Comparison of ENCODE assay signal across 8 mouse cellular contexts in genomic region chr5:66083350-66083749, GRCm38 (mm10).
DNase-seq lines count a peak whose midpoint lies in the region.

No protein-coding gene starts in this region.

- peak; percentile 51 to 57 for DNase-seq in heart, adult 18-20 months
- no peak for DNase-seq in heart, adult 8-10 months (ENCODE audit: low spot score)
- DNase-seq in 3134 (ENCODE audit: extremely low read depth, insufficient read length, low spot score) (peak; percentile 50), MEL-GATA-1-ER (ENCODE audit: extremely low read depth, low read depth) (peak; percentile 75)
- DNase-seq in embryo, embryonic 10.5 days (ENCODE audit: low spot score), result peak; percentile 73
- peak; percentile 79 for DNase-seq in kidney, adult 9 months
- DNase-seq in mesoderm, embryonic 11.5 days (ENCODE audit: low read depth, low spot score), result peak; percentile 78
- peak; percentile 34 to 67 for DNase-seq in thymus, postnatal 10 days (ENCODE audit: low spot score in 2 of 2)
